Mouse (Mus musculus) brain, embryonic 14.5 days (tissue): ENCODE measurements around the gene Spef2. TPM values are rescaled to one million over a fixed set of nuclear protein-coding genes. Genes with fewer than 3 reads are reported as not detected.

Experiments
- DNase-seq: peaks from one replicate; pipeline ENCODE4 v3.0.0-alpha.2; 2011; ENCODE audit warnings: low read depth
- CTCF ChIP-seq: fragments of 200-500 bp; IDR thresholded peaks from 2 replicates; pipeline ENCODE4 v1.5.1; 2012; ENCODE audit warnings: inconsistent platforms, mild to moderate bottlenecking, moderate library complexity, borderline replicate concordance; ENCODE audit not compliant: insufficient read depth, insufficient read length; ENCODE audit errors: extremely low read depth
- POLR2A ChIP-seq: fragments of 200-500 bp; IDR thresholded peaks from 2 replicates; pipeline ENCODE4 v1.6.1; 2012; ENCODE audit warnings: mild to moderate bottlenecking, inconsistent platforms, borderline replicate concordance; ENCODE audit not compliant: poor library complexity, insufficient read depth, insufficient read length, severe bottlenecking; ENCODE audit errors: extremely low read depth
- polyA plus RNA-seq: library from polyadenylated mRNA; depleted of rRNA; stranded (reverse); fragments of >200 nt; gene quantifications from 2 replicates; pipeline ENCODE4 v1.2.3, GENCODE M21; 2012

The Spef2 gene
- polyA plus RNA-seq, 1 experiment: 1.2 TPM

GRCm38 (mm10) chr15:9634471-9634870 lies 114.2 kb downstream of the Spef2 start:
- TF ChIP-seq CTCF (no peak), POLR2A (no peak)
- DNase-seq: no peak

- no peak for TF ChIP-seq CTCF
- no peak for TF ChIP-seq POLR2A
- DNase-seq: no peak
Measured at GRCm38 (mm10) chr15:9631657-9632056, 117.0 kb downstream of the Spef2 start.

- no peak for DNase-seq
- TF ChIP-seq CTCF: no peak
- no peak for TF ChIP-seq POLR2A
Measured at GRCm38 (mm10) chr15:9629660-9630059, 119.0 kb downstream of the Spef2 start.

- TF ChIP-seq POLR2A (no peak), CTCF (no peak)
- DNase-seq: no peak
Measured at GRCm38 (mm10) chr15:9624619-9625018, 124.0 kb downstream of the Spef2 start.

GRCm38 (mm10) chr15:9608177-9608576 lies 140.5 kb downstream of the Spef2 start:
- TF ChIP-seq CTCF (peak; percentile 17; the same call in 1 of the 2 replicates), POLR2A (no peak)
- DNase-seq: peak; percentile 23

- DNase-seq: no peak
- no peak for TF ChIP-seq POLR2A
- TF ChIP-seq CTCF: no peak
Measured at GRCm38 (mm10) chr15:9600088-9600455, 148.6 kb downstream of the Spef2 start.

- TF ChIP-seq CTCF (no peak), POLR2A (no peak)
- DNase-seq: peak; percentile 13
Measured at GRCm38 (mm10) chr15:9599382-9600087, 149.1 kb downstream of the Spef2 start.

- TF ChIP-seq CTCF (no peak), POLR2A (no peak)
- no peak for DNase-seq
Measured at GRCm38 (mm10) chr15:9596298-9597060, 152.2 kb downstream of the Spef2 start.

- no peak for TF ChIP-seq POLR2A
- no peak for TF ChIP-seq CTCF
- DNase-seq: peak; percentile 13
Measured at GRCm38 (mm10) chr15:9589939-9590338, 158.7 kb downstream of the Spef2 start.

- TF ChIP-seq POLR2A (no peak), CTCF (no peak)
- DNase-seq: no peak
Measured at GRCm38 (mm10) chr15:9580470-9581280, 168.0 kb downstream of the Spef2 start.

GRCm38 (mm10) chr15:9577303-9577702 lies 171.4 kb downstream of the Spef2 start:
- no peak for DNase-seq
- TF ChIP-seq POLR2A: no peak
- TF ChIP-seq CTCF: no peak
